Mouse (Mus musculus) neural tube, embryonic 13.5 days (tissue): ENCODE data around the gene Rab15. TPM values are rescaled to one million over a fixed set of nuclear protein-coding genes. Genes with fewer than 3 reads are reported as not detected.
"Not testable (repeated sequence)": the region's sequence is repeated elsewhere in the genome, so short reads cannot be mapped to it uniquely, and the experiment has no call there.

Experiments used
- ATAC-seq: fragments of 200-750 bp; cut with Nextera tagmentation; 2 replicates; pipeline ENCODE4 v1.8.0; 2017; ENCODE audit warnings: low read depth, mild to moderate bottlenecking, moderate TSS enrichment, moderate library complexity
- H3K27ac ChIP-seq: fragments of 300-500 bp; sonication (generic); replicated peaks from 2 replicates; pipeline ENCODE4 v1.5.1; 2015; ENCODE audit warnings: moderate library complexity, mild to moderate bottlenecking, inconsistent platforms
- H3K27me3 ChIP-seq: fragments of 300-500 bp; sonication (generic); 2 replicates; pipeline ENCODE4 v1.6.1; 2015; ENCODE audit warnings: mild to moderate bottlenecking, inconsistent platforms
- H3K36me3 ChIP-seq: fragments of 300-500 bp; sonication (generic); 2 replicates; pipeline ENCODE4 v1.6.1; 2015; ENCODE audit warnings: mild to moderate bottlenecking, inconsistent platforms
- H3K4me1 ChIP-seq: fragments of 300-500 bp; sonication (generic); replicated peaks from 2 replicates; pipeline ENCODE4 v1.6.1; 2015; ENCODE audit warnings: inconsistent platforms
- H3K4me2 ChIP-seq: fragments of 300-500 bp; sonication (generic); 2 replicates; pipeline ENCODE4 v1.6.1; 2015; ENCODE audit warnings: inconsistent platforms, mild to moderate bottlenecking, moderate library complexity
- H3K4me3 ChIP-seq: fragments of 300-500 bp; sonication (generic); 2 replicates; pipeline ENCODE4 v1.5.1; 2015; ENCODE audit warnings: mild to moderate bottlenecking, inconsistent platforms
- H3K9ac ChIP-seq: fragments of 300-500 bp; sonication (generic); 2 replicates; pipeline ENCODE4 v1.6.1; 2015; ENCODE audit warnings: moderate library complexity, mild to moderate bottlenecking, inconsistent platforms
- H3K9me3 ChIP-seq: fragments of 300-500 bp; sonication (generic); 2 replicates; pipeline ENCODE4 v1.6.1; 2016; ENCODE audit warnings: inconsistent platforms
- WGBS: fragments of 180-500 bp; shearing (Covaris S2); methylation state at CpG from one replicate; pipeline ENCODE4 v1.1.7; 2015; 5-methylcytosine and 5-hydroxymethylcytosine counted together
- polyA plus RNA-seq: library from polyadenylated mRNA; unstranded; fragments of >200 nt; fragmentation: Nextera tagmentation; extraction: Ambion mirVana; gene quantifications from 2 replicates; pipeline ENCODE4 v1.2.1, GENCODE M21; 2015

Gene Rab15
- polyA plus RNA-seq, result 25.3 and 28.0 TPM in 2 replicates

DNA sequence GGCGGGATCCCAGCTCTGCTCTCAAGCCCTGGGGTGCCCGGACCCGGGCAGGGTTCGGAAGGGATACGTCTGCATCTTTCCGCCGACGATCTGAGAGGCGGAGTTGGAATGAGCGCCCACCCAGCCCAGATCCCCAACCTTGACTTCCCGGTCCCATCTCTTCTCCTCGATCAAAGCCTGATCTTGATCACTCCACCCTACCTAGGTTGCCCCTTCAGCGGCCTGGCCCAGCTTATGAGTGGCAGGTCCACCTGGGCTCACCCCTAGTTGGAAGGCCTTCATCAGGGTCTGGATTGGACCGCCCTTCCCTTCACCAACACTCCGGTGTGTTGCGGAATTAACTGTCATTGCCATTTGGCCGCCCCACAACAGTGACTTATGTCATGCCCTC lies at the start of gene Rab15:
TSS of gene Rab15 (minus strand) at position 258 of the 391 bp plus-strand sequence.
- ATAC-seq, result peak; percentile 6
- H3K9ac ChIP-seq, result peak within 1 kb of the TSS; percentile 93
- peak within 1 kb of the TSS; percentile 81 for H3K4me2 ChIP-seq
- H3K4me1 ChIP-seq, result peaks cover 50% of the 10 kb centered on the region
- no peaks in the 10 kb centered on the region for H3K9me3 ChIP-seq
- H3K36me3 ChIP-seq, result no peaks in the 10 kb centered on the region
- peaks cover 32% of the 10 kb centered on the region for H3K27me3 ChIP-seq
- H3K4me3 ChIP-seq, result peak within 1 kb of the TSS; percentile 72
- H3K27ac ChIP-seq, result peak within 1 kb of the TSS; percentile 86
- 2% methylated on average over 17 of the region's 17 CpGs for WGBS

DNA sequence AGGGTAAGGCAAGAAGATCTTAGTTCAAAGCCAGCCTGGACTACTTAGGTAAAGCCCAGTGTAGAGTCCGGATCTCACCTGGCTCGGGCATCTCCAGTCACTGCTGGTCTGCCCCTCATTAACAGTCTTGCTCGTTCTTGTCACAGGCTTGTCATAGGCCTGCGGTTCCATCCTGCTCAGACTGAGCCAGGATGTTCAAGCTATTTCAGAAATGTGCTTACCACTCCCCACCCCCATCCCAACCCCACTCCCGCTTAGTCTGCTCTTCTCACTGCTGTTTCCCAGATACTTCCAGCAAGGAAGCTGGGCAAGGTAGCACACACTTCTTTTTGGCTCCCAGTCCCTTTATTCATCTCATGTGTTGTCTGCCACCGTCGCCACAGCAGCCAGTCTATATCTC lies 46.9 kb upstream of the Rab15 start:
- 93% methylated on average over 7 of the region's 7 CpGs for WGBS
- H3K9me3 ChIP-seq, result no peaks in the 10 kb centered on the region
- 0 out of 2 replicates have a peak, but pooled peaks cover 8% of the 10 kb centered on the region for H3K36me3 ChIP-seq
- no peak for ATAC-seq
- H3K27ac ChIP-seq, result no peak overlapping the region
- no peak overlapping the region for H3K9ac ChIP-seq
- H3K4me2 ChIP-seq, result no peak overlapping the region
- no peaks in the 10 kb centered on the region for H3K4me1 ChIP-seq
- no peaks in the 10 kb centered on the region for H3K27me3 ChIP-seq
- H3K4me3 ChIP-seq, result no peak overlapping the region

DNA sequence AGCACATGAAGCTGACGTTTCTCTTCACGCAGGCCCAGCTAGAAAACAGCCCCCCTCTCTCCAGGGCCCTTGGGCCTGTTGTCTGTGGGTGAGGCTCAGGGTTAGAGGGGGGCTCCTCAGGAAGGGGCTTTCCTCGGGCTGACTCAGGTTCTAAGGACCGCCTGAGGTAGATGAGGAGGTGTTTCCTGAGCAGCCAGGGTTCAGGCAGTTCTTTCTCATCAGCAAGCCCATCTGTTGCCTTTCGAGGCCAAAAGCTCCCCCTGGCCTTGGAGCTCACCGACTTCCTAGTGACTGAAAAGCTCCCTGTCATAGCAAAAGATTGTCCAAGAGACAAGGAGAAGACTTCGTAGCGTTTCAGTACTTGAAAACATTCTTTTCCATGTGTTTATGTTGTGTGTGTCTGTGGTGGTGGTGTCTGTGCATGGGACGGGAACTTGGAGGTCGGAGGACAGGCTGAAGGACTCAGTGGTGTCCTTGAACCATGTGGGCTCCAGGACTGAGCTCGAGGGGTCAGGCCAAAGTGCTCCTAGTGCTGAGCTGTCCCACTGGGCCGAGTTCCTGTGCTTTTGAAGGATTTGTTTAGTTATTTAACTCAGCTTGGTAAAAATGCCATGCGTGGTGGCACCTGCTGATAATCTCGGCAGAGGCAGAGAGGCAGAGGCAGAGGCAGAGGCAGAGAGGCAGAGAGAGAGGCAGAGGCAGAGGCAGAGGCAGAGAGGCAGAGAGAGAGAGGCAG lies 45.9 kb upstream of the Rab15 start:
- 77% methylated on average over 14 of the region's 14 CpGs for WGBS
- Histone ChIP-seq H3K4me1 (no peaks in the 10 kb centered on the region), H3K27me3 (no peaks in the 10 kb centered on the region), H3K9ac (no peak overlapping the region), H3K27ac (no peak overlapping the region), H3K9me3 (no peaks in the 10 kb centered on the region), H3K36me3 (peaks cover 6% of the 10 kb centered on the region; the same call in 1 of the 2 replicates), H3K4me2 (no peak overlapping the region), H3K4me3 (no peak overlapping the region)
- no peak for ATAC-seq

DNA sequence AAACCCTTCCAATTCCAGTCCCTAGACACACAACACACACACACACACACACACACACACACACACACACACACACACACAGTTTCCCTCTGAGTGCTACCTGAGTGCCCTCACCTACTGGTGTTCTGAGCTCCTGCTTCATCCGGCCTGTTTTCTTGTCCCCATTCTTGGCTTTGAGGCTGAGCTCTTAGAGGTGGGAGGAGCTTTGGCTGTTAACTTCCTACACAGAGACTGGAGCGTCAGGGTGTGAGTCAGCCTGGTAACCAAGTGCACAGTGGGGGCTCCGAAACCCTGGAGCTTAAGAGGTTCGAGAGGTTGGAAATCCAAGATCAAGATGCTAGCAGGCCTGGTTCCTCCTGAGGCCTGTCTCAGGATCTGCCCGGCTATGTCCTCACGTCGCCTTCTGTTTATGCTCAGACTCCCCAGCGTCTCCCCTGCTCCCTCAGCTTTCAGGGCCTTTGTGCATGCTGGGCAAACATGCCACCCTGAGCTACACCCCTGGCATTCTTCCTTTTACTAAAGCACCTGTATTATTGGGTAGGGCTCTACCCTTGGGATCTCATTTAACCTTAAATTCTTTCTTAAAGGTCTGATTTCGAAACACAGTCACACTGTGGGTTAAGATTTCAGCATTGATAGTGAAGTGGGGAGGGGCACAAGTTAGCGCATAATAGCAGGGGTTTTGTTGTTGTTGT lies 45.0 kb upstream of the Rab15 start:
- ATAC-seq, result no peak
- no peaks in the 10 kb centered on the region for H3K4me1 ChIP-seq
- H3K9me3 ChIP-seq, result no peaks in the 10 kb centered on the region
- no peak overlapping the region for H3K4me2 ChIP-seq
- H3K27me3 ChIP-seq, result no peaks in the 10 kb centered on the region
- H3K27ac ChIP-seq, result no peak overlapping the region
- H3K4me3 ChIP-seq, result no peak overlapping the region
- no peak overlapping the region for H3K9ac ChIP-seq
- peaks cover 12% of the 10 kb centered on the region; the same call in 1 of the 2 replicates for H3K36me3 ChIP-seq
- WGBS, result 66% methylated on average over 10 of the region's 10 CpGs

DNA sequence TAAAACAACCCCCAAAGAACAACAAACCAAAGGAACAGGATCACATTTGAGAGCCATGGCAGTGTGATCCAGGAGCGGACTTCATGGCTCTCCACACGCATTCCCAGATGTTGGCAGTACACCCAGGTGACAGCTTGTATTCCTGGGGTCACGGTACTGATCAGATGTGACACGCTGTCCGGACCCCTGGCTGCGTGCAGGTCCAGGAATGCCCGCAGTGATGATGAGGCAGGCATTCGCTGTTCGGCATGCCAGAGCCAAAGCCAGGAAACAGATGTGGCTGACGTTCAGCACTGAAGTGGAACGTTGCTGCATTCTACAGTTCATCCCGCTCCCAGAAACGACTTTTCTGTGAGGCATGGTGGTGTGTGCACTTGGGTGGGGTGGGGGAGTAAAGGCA lies 42.6 kb upstream of the Rab15 start:
- Histone ChIP-seq H3K9ac (no peak overlapping the region), H3K27ac (no peak overlapping the region), H3K4me1 (no peaks in the 10 kb centered on the region), H3K27me3 (no peaks in the 10 kb centered on the region), H3K9me3 (no peaks in the 10 kb centered on the region), H3K4me3 (no peak overlapping the region), H3K36me3 (peaks cover 16% of the 10 kb centered on the region; the same call in 1 of the 2 replicates), H3K4me2 (no peak overlapping the region)
- 81% methylated on average over 13 of the region's 13 CpGs for WGBS
- no peak for ATAC-seq

DNA sequence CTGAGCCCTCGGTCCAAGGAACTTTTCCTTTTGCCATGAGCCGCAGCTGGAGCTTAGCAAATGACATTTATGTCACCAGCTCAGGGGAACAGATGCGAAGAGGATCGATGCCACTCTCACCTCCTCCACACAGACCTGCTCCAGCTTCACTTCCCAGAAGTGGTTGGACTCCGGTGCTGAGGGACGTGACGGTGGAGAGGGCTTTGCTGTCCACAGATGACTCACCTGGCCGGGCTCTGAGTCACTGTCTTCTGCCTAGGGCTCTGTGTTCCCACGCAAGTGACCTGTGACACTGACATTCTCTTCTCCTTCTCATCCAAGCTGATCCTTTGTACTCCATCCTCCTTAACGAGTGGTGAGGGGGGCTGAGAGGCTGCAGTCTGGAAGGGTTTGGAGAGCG lies 40.9 kb upstream of the Rab15 start:
- H3K36me3 ChIP-seq, result peaks cover 16% of the 10 kb centered on the region; the same call in 1 of the 2 replicates
- no peaks in the 10 kb centered on the region for H3K4me1 ChIP-seq
- no peak overlapping the region for H3K9ac ChIP-seq
- H3K9me3 ChIP-seq, result no peaks in the 10 kb centered on the region
- no peak overlapping the region for H3K4me2 ChIP-seq
- H3K27ac ChIP-seq, result no peak overlapping the region
- no peak for ATAC-seq
- no peak overlapping the region for H3K4me3 ChIP-seq
- 81% methylated on average over 11 of the region's 11 CpGs for WGBS
- no peaks in the 10 kb centered on the region for H3K27me3 ChIP-seq

DNA sequence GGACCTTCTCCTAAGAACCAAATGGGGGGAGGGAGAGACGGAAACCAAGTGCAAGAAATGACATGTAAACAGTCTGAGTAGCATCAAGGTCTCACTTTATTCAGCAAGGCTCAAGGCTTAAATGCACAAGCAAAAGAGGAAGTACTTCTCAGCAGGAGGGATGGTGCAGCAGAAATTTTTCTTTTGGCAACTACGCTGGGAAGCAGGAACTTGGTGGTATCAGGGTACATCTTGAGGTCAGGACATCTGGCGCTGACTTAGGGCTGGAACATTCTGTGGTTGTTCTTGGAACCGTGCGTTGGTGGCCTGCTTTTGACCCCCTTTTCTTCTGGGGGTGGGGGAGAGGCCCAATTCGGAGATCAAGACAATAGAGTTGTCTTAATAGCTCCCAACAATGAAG lies 36.1 kb upstream of the Rab15 start:
- ATAC-seq, H3K27me3 ChIP-seq, H3K4me1 ChIP-seq, H3K27ac ChIP-seq, H3K4me3 ChIP-seq, H3K9me3 ChIP-seq, H3K9ac ChIP-seq, H3K4me2 ChIP-seq: not testable (repeated sequence)
- peaks cover 15% of the 10 kb centered on the region; the same call in 1 of the 2 replicates for H3K36me3 ChIP-seq
- 48% methylated on average over 6 of the region's 6 CpGs for WGBS

DNA sequence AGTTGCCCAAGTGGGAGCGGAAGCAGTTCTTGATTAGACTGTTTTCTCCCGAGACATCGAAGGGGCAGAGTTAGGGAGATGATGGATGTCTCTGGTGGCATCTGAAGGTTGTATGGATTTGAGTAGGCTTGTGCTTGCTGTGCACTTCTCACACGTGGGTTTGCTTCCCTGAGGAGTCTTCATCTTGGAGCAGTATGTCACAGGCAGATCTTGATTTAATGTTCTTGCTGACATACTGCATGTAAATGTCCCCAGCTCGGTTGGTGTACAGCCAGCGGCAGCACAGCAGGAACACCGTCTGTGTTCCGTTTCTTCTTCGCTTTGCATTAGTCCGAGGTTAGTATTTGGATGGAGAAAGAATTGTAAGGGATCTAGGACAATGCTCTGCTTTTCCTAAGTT lies 34.4 kb upstream of the Rab15 start:
- H3K27me3 ChIP-seq, result no peaks in the 10 kb centered on the region
- ATAC-seq, result peak; percentile 69; the same call in 1 of the 2 replicates
- H3K36me3 ChIP-seq, result no peaks in the 10 kb centered on the region
- H3K9ac ChIP-seq, result no peak overlapping the region
- H3K27ac ChIP-seq, result no peak overlapping the region; the same call in 1 of the 2 replicates
- H3K4me3 ChIP-seq, result no peak overlapping the region
- WGBS, result 52% methylated on average over 10 of the region's 10 CpGs
- H3K9me3 ChIP-seq, result no peaks in the 10 kb centered on the region; the same call in 1 of the 2 replicates
- 0 out of 2 replicates have a peak, but pooled peaks cover 7% of the 10 kb centered on the region for H3K4me1 ChIP-seq
- H3K4me2 ChIP-seq, result no peak overlapping the region

DNA sequence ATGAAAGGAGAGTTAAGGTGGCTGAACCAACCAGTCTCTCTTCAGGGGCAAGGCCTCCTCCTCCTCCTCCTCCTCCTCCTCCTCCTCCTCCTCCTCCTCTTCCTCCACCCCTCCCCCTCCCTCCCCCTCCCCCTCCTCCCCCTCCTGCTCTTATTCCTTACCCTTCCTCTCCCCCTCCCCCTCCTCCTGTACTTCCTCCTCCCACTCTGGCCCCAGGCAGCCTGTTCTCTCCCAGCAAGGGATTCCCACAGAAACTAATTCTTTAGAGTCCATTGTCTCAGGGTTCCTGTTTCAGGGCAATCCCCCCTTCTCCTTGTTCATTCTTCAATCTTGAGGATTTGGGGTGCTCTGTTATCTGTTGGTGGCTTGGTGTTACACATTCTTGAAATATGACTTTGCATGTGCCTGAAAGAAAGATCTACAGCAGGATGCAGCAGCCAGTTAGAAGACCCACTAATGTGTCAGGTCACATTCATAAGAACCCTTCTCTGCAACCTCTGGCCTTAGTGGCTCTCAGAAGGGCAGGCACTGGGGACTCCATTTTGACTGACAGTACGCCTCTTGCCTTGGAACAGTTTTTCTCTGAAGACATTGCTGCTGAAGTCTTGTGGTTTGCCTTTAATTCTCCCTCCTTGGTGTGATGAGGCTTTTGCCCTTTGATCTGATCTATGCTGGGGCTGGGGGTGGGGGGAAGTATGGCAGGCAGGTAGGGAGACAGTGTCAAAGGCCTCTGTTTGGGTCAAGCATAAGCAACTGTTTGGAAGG lies 30.9 kb upstream of the Rab15 start:
- Histone ChIP-seq H3K27me3 (no peaks in the 10 kb centered on the region), H3K27ac (no peak overlapping the region; the same call in 1 of the 2 replicates), H3K9me3 (no peaks in the 10 kb centered on the region; the same call in 1 of the 2 replicates), H3K4me1 (0 out of 2 replicates have a peak, but pooled peaks cover 7% of the 10 kb centered on the region), H3K4me2 (no peak overlapping the region), H3K9ac (no peak overlapping the region), H3K4me3 (no peak overlapping the region), H3K36me3 (no peaks in the 10 kb centered on the region)
- 76% methylated on average over 1 of the region's 1 CpGs for WGBS
- no peak for ATAC-seq

DNA sequence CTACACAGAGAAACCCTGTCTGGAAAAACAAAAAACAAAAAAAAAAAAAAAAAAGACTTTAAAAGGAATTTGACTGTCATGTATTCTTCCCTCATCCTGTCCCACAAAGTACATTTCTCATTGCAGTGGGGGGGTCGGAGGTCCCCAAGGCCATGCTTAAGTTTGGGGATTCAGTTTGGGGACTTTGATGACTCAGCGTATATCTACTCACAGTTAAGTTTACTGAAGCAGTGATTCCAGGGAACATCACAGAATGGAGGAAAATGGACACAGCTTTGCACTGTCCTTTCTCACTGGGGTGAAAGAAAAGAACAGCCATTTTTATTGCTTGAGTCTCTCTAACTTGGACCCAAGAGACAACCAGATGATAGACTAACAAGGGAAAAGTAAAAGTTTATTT lies 29.7 kb upstream of the Rab15 start:
- Histone ChIP-seq H3K4me1 (0 out of 2 replicates have a peak, but pooled peaks cover 7% of the 10 kb centered on the region), H3K36me3 (no peaks in the 10 kb centered on the region), H3K27me3 (no peaks in the 10 kb centered on the region), H3K9ac (no peak overlapping the region), H3K4me2 (no peak overlapping the region), H3K4me3 (no peak overlapping the region), H3K9me3 (no peaks in the 10 kb centered on the region; the same call in 1 of the 2 replicates), H3K27ac (no peak overlapping the region)
- ATAC-seq, result no peak
- WGBS, result 93% methylated on average over 2 of the region's 2 CpGs

DNA sequence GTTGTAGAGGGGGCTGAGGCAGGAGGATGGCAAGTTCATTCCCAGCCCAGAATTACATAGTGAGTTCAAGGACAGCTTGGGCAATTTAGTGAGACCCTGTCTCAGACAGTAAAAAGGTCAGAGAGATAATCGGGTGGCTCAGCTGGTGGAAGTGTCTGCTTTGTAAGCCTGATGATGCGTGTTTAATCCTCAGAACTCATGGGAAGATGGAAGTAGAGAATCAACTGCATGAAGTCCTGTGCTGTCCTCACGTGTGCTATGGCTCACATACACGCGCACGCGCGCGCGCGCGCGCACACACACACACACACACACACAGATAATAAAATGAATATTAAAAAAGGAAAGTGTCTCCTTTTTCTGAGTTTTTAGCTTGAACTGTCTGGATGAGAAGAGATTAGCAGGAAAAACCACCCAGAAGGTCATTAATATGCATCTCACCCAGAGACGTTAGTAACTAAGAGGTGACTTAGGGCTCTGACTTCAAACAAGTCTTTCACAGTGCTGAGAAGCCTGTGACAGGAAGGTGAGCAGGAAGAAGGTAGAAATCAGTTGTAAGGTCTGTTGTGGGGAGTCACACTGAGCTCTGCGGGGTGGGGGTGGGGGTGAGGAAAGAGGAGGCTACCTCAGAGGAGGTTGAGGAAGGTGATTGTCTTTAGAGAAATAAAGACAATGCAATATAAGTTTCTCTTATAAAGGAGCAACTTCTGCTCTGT lies 21.8 kb upstream of the Rab15 start:
- Histone ChIP-seq H3K27ac (no peak overlapping the region), H3K9me3 (no peaks in the 10 kb centered on the region), H3K9ac (no peak overlapping the region), H3K4me2 (no peak overlapping the region), H3K36me3 (0 out of 2 replicates have a peak, but pooled peaks cover 3% of the 10 kb centered on the region), H3K27me3 (no peaks in the 10 kb centered on the region), H3K4me3 (no peak overlapping the region), H3K4me1 (no peaks in the 10 kb centered on the region)
- 88% methylated on average over 15 of the region's 15 CpGs for WGBS
- no peak for ATAC-seq
